Mouse (Mus musculus) kidney, embryonic 14.5 days (tissue): ENCODE measurements around the gene Faf1. TPM values are rescaled to one million over a fixed set of nuclear protein-coding genes. Genes with fewer than 3 reads are reported as not detected.

ENCODE experiments used
- ATAC-seq: fragments of 200-750 bp; cut with Nextera tagmentation; 2 replicates; pipeline ENCODE4 v1.8.0; 2017; ENCODE audit warnings: moderate number of reproducible peaks, mild to moderate bottlenecking, moderate TSS enrichment, moderate library complexity; ENCODE audit not compliant: low FRiP score, low TSS enrichment
- H3K27ac ChIP-seq: fragments of 300-500 bp; sonication (generic); 2 replicates; pipeline ENCODE4 v1.5.1; 2014; ENCODE audit warnings: low read depth, mild to moderate bottlenecking, low read length, moderate library complexity, mixed read lengths
- H3K27me3 ChIP-seq: fragments of 300-500 bp; sonication (generic); 2 replicates; pipeline ENCODE4 v1.6.1; 2014; ENCODE audit warnings: mild to moderate bottlenecking, low read length; ENCODE audit not compliant: control insufficient read depth, insufficient read depth
- H3K36me3 ChIP-seq: fragments of 300-500 bp; sonication (generic); 2 replicates; pipeline ENCODE4 v1.6.1; 2014; ENCODE audit warnings: low read length, mixed read lengths; ENCODE audit not compliant: control insufficient read depth, insufficient read depth
- H3K4me1 ChIP-seq: fragments of 300-500 bp; sonication (generic); 2 replicates; pipeline ENCODE4 v1.6.1; 2014; ENCODE audit warnings: low read length, mixed read lengths; ENCODE audit not compliant: control insufficient read depth, insufficient read depth
- H3K4me2 ChIP-seq: fragments of 300-500 bp; sonication (generic); replicated peaks from 2 replicates; pipeline ENCODE4 v1.6.1; 2014; ENCODE audit warnings: low read depth, mild to moderate bottlenecking, low read length
- H3K4me3 ChIP-seq: fragments of 300-500 bp; sonication (generic); 2 replicates; pipeline ENCODE4 v1.5.1; 2014; ENCODE audit warnings: mild to moderate bottlenecking, low read length
- H3K9ac ChIP-seq: fragments of 300-500 bp; sonication (generic); 2 replicates; pipeline ENCODE4 v1.6.1; 2014; ENCODE audit warnings: low read depth, mild to moderate bottlenecking, low read length, moderate library complexity
- H3K9me3 ChIP-seq: fragments of 300-500 bp; sonication (generic); 2 replicates; pipeline ENCODE4 v1.6.1; 2016; ENCODE audit warnings: low read length; ENCODE audit not compliant: control insufficient read depth
- WGBS: fragments of 180-500 bp; shearing (Covaris S2); extraction: QIAGEN DNeasy Blood & Tissue Kit; methylation state at CpG from one replicate; pipeline ENCODE4 v1.1.7; 2014; 5-methylcytosine and 5-hydroxymethylcytosine counted together
- polyA plus RNA-seq: library from polyadenylated mRNA; unstranded; fragments of >200 nt; fragmentation: Nextera tagmentation; extraction: Ambion mirVana; gene quantifications from 2 replicates; pipeline ENCODE4 v1.2.1, GENCODE M21; 2014

Faf1 gene
- polyA plus RNA-seq, 1 experiment from 2014 or later: 34.3 TPM

- no peaks in the 10 kb centered on the region for H3K36me3 ChIP-seq
- no peaks in the 10 kb centered on the region for H3K27me3 ChIP-seq
- WGBS: 59% methylated on average over 4 of the region's 4 CpGs
- no peak overlapping the region for H3K9ac ChIP-seq
- no peak overlapping the region for H3K4me3 ChIP-seq
- no peak overlapping the region for H3K27ac ChIP-seq
- H3K9me3 ChIP-seq: no peaks in the 10 kb centered on the region
- ATAC-seq: no peak
- no peaks in the 10 kb centered on the region for H3K4me1 ChIP-seq
- no peak overlapping the region for H3K4me2 ChIP-seq
Measured at GRCm38 (mm10) chr4:109789347-109790001, 113.1 kb downstream of the Faf1 start.

- no peak overlapping the region for H3K4me3 ChIP-seq
- H3K9me3 ChIP-seq: no peaks in the 10 kb centered on the region
- H3K4me2 ChIP-seq: no peak overlapping the region
- H3K4me1 ChIP-seq: no peaks in the 10 kb centered on the region
- H3K36me3 ChIP-seq: no peaks in the 10 kb centered on the region
- no peak overlapping the region for H3K27ac ChIP-seq
- H3K27me3 ChIP-seq: no peaks in the 10 kb centered on the region
- WGBS: 91% methylated on average over 2 of the region's 2 CpGs
- no peak overlapping the region for H3K9ac ChIP-seq
- ATAC-seq: no peak
Measured at GRCm38 (mm10) chr4:109792331-109792730, 115.9 kb downstream of the Faf1 start.

- no peak overlapping the region for H3K27ac ChIP-seq
- H3K4me2 ChIP-seq: no peak overlapping the region
- H3K9me3 ChIP-seq: no peaks in the 10 kb centered on the region
- no peaks in the 10 kb centered on the region for H3K36me3 ChIP-seq
- H3K4me3 ChIP-seq: no peak overlapping the region
- ATAC-seq: no peak
- WGBS: 96% methylated on average over 2 of the region's 2 CpGs
- no peaks in the 10 kb centered on the region for H3K4me1 ChIP-seq
- H3K9ac ChIP-seq: no peak overlapping the region
- H3K27me3 ChIP-seq: no peaks in the 10 kb centered on the region
Measured at GRCm38 (mm10) chr4:109793072-109793471, 116.7 kb downstream of the Faf1 start.

- Histone ChIP-seq H3K27me3 (no peaks in the 10 kb centered on the region), H3K9ac (no peak overlapping the region), H3K27ac (no peak overlapping the region), H3K9me3 (no peaks in the 10 kb centered on the region), H3K36me3 (no peaks in the 10 kb centered on the region), H3K4me2 (no peak overlapping the region), H3K4me1 (no peaks in the 10 kb centered on the region), H3K4me3 (no peak overlapping the region)
- ATAC-seq: no peak
- 49% methylated on average over 10 of the region's 10 CpGs for whole genome bisulfite sequencing
Measured at GRCm38 (mm10) chr4:109797511-109798182, 121.3 kb downstream of the Faf1 start.

- no peak overlapping the region for H3K4me3 ChIP-seq
- no peaks in the 10 kb centered on the region for H3K4me1 ChIP-seq
- H3K9me3 ChIP-seq: no peaks in the 10 kb centered on the region
- H3K27me3 ChIP-seq: no peaks in the 10 kb centered on the region
- no peak overlapping the region for H3K9ac ChIP-seq
- no peak overlapping the region for H3K4me2 ChIP-seq
- H3K27ac ChIP-seq: no peak overlapping the region
- no peaks in the 10 kb centered on the region for H3K36me3 ChIP-seq
- ATAC-seq: no peak
- WGBS: 87% methylated on average over 5 of the region's 5 CpGs
Measured at GRCm38 (mm10) chr4:109806408-109806807, 130.0 kb downstream of the Faf1 start.

GRCm38 (mm10) chr4:109815161-109815560 is 138.8 kb downstream of the Faf1 start:
- Histone ChIP-seq H3K27me3 (no peaks in the 10 kb centered on the region), H3K36me3 (no peaks in the 10 kb centered on the region), H3K9me3 (no peaks in the 10 kb centered on the region), H3K27ac (no peak overlapping the region), H3K9ac (no peak overlapping the region), H3K4me2 (no peak overlapping the region), H3K4me3 (no peak overlapping the region), H3K4me1 (no peaks in the 10 kb centered on the region)
- no peak for ATAC-seq
- 89% methylated on average over 1 of the region's 1 CpGs for WGBS

DNA sequence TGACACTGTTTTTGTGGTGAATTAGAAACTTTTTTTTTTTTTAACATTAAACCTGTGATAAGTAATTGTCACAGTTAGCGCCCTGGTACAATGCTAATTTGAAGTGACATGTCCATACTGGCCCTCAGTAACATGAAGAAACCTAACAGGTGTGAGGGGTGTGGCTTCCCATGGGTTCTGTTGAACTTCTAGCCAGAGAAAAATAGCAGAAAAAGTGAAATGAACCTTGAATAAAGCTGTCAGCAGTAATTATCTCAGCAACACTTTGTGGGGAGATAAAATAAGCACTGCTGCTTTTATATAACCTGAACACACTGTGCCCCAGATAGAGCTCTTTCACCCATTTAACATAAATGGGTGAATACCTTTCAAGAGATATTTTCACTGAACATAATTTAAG is 139.2 kb downstream of the Faf1 start:
- H3K4me1 ChIP-seq: no peaks in the 10 kb centered on the region
- no peaks in the 10 kb centered on the region for H3K36me3 ChIP-seq
- H3K9ac ChIP-seq: no peak overlapping the region
- H3K4me2 ChIP-seq: no peak overlapping the region
- no peak overlapping the region for H3K4me3 ChIP-seq
- H3K9me3 ChIP-seq: no peaks in the 10 kb centered on the region
- no peak overlapping the region for H3K27ac ChIP-seq
- ATAC-seq: no peak
- 89% methylated on average over 1 of the region's 1 CpGs for WGBS
- no peaks in the 10 kb centered on the region for H3K27me3 ChIP-seq

- no peak overlapping the region for H3K27ac ChIP-seq
- H3K4me1 ChIP-seq: no peaks in the 10 kb centered on the region
- H3K36me3 ChIP-seq: no peaks in the 10 kb centered on the region
- H3K9me3 ChIP-seq: no peaks in the 10 kb centered on the region
- no peak overlapping the region for H3K4me2 ChIP-seq
- no peaks in the 10 kb centered on the region for H3K27me3 ChIP-seq
- no peak overlapping the region for H3K4me3 ChIP-seq
- ATAC-seq: no peak
- no peak overlapping the region for H3K9ac ChIP-seq
Measured at GRCm38 (mm10) chr4:109819455-109819854, 143.1 kb downstream of the Faf1 start.

GRCm38 (mm10) chr4:109829800-109830199 is 153.4 kb downstream of the Faf1 start:
- WGBS: 94% methylated on average over 3 of the region's 3 CpGs
- no peak overlapping the region for H3K9ac ChIP-seq
- no peak overlapping the region for H3K4me3 ChIP-seq
- H3K9me3 ChIP-seq: no peaks in the 10 kb centered on the region
- no peak overlapping the region for H3K4me2 ChIP-seq
- no peaks in the 10 kb centered on the region for H3K4me1 ChIP-seq
- no peaks in the 10 kb centered on the region for H3K27me3 ChIP-seq
- H3K27ac ChIP-seq: no peak overlapping the region
- peaks cover 6% of the 10 kb centered on the region; the same call in 1 of the 2 replicates for H3K36me3 ChIP-seq
- no peak for ATAC-seq
